Mouse (Mus musculus) liver, postnatal 0 days (tissue): Measurements from ENCODE around the gene Bmpr2. TPM values are rescaled to one million over a fixed set of nuclear protein-coding genes. Genes with fewer than 3 reads are reported as not detected.
A peak's percentile ranks its signal among the peaks of the same experiment; 100 is the strongest.

Experiments
- ATAC-seq: fragments of 200-750 bp; cut with Nextera tagmentation; 2 replicates; pipeline ENCODE4 v1.8.0; 2017; ENCODE audit warnings: mild to moderate bottlenecking, moderate library complexity
- DNase-seq: peaks from one replicate; pipeline ENCODE4 v3.0.0-alpha.2; 2016
- H3K27ac ChIP-seq: fragments of 300-500 bp; sonication (generic); 2 replicates; pipeline ENCODE4 v1.5.1; 2014; ENCODE audit warnings: antibody characterized with exemption, moderate library complexity, mild to moderate bottlenecking, low read depth
- H3K27me3 ChIP-seq: fragments of 300-500 bp; sonication (generic); 2 replicates; pipeline ENCODE4 v1.6.1; 2014; ENCODE audit warnings: low read length, control low read depth, mixed read lengths; ENCODE audit not compliant: insufficient read depth
- H3K36me3 ChIP-seq: fragments of 300-500 bp; sonication (generic); replicated peaks from 2 replicates; pipeline ENCODE4 v1.6.1; 2014; ENCODE audit warnings: mild to moderate bottlenecking, control low read depth, low read length, moderate library complexity, mixed read lengths; ENCODE audit not compliant: insufficient read depth
- H3K4me1 ChIP-seq: fragments of 300-500 bp; sonication (generic); 2 replicates; pipeline ENCODE4 v1.6.1; 2014; ENCODE audit warnings: antibody characterized with exemption, mild to moderate bottlenecking, control low read depth; ENCODE audit not compliant: insufficient read depth
- H3K4me2 ChIP-seq: fragments of 300-500 bp; sonication (generic); 2 replicates; pipeline ENCODE4 v1.6.1; 2014; ENCODE audit warnings: low read depth, mild to moderate bottlenecking, low read length, moderate library complexity, mixed read lengths
- H3K4me3 ChIP-seq: fragments of 300-500 bp; sonication (generic); 2 replicates; pipeline ENCODE4 v1.5.1; 2014; ENCODE audit warnings: low read depth, low read length
- H3K9ac ChIP-seq: fragments of 300-500 bp; sonication (generic); replicated peaks from 2 replicates; pipeline ENCODE4 v1.6.1; 2014; ENCODE audit warnings: mild to moderate bottlenecking, moderate library complexity
- H3K9me3 ChIP-seq: fragments of 300-500 bp; sonication (generic); 2 replicates; pipeline ENCODE4 v1.6.1; 2016; ENCODE audit warnings: mild to moderate bottlenecking, control low read depth, low read length, mixed read lengths
- CTCF ChIP-seq: sonication (generic); IDR thresholded peaks from 2 replicates; pipeline ENCODE4 v1.5.1; 2016; ENCODE audit warnings: antibody characterized with exemption, low read depth
- EP300 ChIP-seq: IDR thresholded peaks from 2 replicates; pipeline ENCODE4 v1.6.1; 2016; ENCODE audit warnings: antibody characterized with exemption, low read depth, mild to moderate bottlenecking
- WGBS: fragments of 180-500 bp; shearing (Covaris S2); extraction: QIAGEN DNeasy Blood & Tissue Kit; methylation state at CpG from one replicate; pipeline ENCODE4 v1.1.7; 2014; ENCODE audit not compliant: insufficient replicate concordance; 5-methylcytosine and 5-hydroxymethylcytosine counted together
- polyA plus RNA-seq: library from polyadenylated mRNA; unstranded; fragments of >200 nt; fragmentation: Nextera tagmentation; extraction: Ambion mirVana; gene quantifications from 2 replicates; pipeline ENCODE4 v1.2.1, GENCODE M21; 2015

Bmpr2 gene
- polyA plus RNA-seq = 1.6 and 1.8 TPM in 2 replicates

- peak within 1 kb of the TSS; percentile 90 for H3K4me2 ChIP-seq
- H3K27me3 ChIP-seq = no peaks in the 10 kb centered on the region
- DNase-seq = peak; percentile 93
- 1% methylated on average over 64 of the region's 75 CpGs for WGBS
- no peaks in the 10 kb centered on the region for H3K36me3 ChIP-seq
- peak within 1 kb of the TSS; percentile 91 for H3K27ac ChIP-seq
- peak; percentile 90 for ATAC-seq
- H3K9me3 ChIP-seq = no peaks in the 10 kb centered on the region
- TF ChIP-seq EP300 (no peak), CTCF (peak; percentile 37)
- H3K4me1 ChIP-seq = peaks cover 12% of the 10 kb centered on the region
- H3K9ac ChIP-seq = peak within 1 kb of the TSS; percentile 88
- peak within 1 kb of the TSS; percentile 72 for H3K4me3 ChIP-seq
These were observed at the start of gene Bmpr2 for GRCm38 (mm10) chr1:59763164-59763768. Gene Bmpr2 (plus strand): TSS chr1:59763400.

- peak; percentile 43 for ATAC-seq
- no peaks in the 10 kb centered on the region for H3K27me3 ChIP-seq
- 28% methylated on average over 4 of the region's 4 CpGs for WGBS
- DNase-seq = no peak
- no peak overlapping the region for H3K4me3 ChIP-seq
- no peak overlapping the region for H3K27ac ChIP-seq
- peaks cover 12% of the 10 kb centered on the region for H3K36me3 ChIP-seq
- TF ChIP-seq EP300 (0 out of 2 replicates have a peak, but pooled peaks have one; percentile 7), CTCF (peak; percentile 65)
- no peak overlapping the region for H3K9ac ChIP-seq
- H3K4me2 ChIP-seq = no peak overlapping the region
- H3K4me1 ChIP-seq = no peaks in the 10 kb centered on the region
- H3K9me3 ChIP-seq = no peaks in the 10 kb centered on the region
These were observed 43.3 kb upstream of the Bmpr2 start for GRCm38 (mm10) chr1:59719900-59720299.

DNA sequence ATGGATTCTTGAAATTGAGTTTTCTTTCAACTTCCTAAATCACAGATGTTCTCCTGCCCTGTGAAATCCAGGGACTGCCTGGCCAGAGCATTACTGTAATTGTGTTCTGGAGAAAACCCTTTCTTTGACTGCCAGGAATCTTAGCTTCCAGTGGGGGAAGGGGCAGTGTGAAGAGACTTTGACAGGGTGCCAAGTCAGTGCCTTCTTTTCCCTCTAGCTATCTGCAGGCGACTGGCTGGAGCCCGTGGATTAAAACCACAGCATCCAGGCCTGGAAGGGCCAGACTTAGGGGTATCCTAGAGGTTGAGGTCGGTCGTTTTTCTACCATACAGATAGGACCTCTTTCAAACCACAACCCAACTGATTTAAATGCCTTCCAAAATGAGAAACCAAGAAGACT lies 37.5 kb upstream of the Bmpr2 start:
- H3K4me2 ChIP-seq = no peak overlapping the region
- H3K27ac ChIP-seq = no peak overlapping the region
- no peaks in the 10 kb centered on the region for H3K36me3 ChIP-seq
- 46% methylated on average over 4 of the region's 4 CpGs for WGBS
- no peaks in the 10 kb centered on the region for H3K9me3 ChIP-seq
- H3K4me3 ChIP-seq = no peak overlapping the region
- ATAC-seq (no peak), DNase-seq (no peak)
- H3K9ac ChIP-seq = no peak overlapping the region
- TF ChIP-seq EP300 (no peak), CTCF (no peak)
- H3K4me1 ChIP-seq = no peaks in the 10 kb centered on the region
- no peaks in the 10 kb centered on the region for H3K27me3 ChIP-seq

DNA sequence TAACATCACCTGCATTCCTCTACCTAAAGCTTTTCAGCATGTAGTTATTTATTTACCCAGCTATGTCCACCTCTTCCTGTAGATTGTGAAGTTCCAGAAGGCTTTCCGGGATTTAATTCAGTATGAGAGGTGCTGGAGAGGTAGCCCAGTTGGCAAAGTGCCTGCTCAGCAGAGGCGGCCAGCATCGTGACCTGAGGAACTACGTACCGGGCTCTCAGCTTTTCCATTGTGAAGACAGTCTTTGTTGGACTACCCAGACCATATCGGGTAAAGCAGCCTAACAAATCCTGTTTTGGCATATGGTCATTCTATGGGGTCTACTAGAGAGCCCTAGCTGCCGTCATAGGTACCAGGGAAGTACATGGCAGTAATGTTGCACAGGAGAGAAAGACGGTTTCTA lies 33.1 kb upstream of the Bmpr2 start:
- H3K4me2 ChIP-seq = no peak overlapping the region
- no peak overlapping the region for H3K4me3 ChIP-seq
- WGBS = 83% methylated on average over 8 of the region's 8 CpGs
- no peak for DNase-seq
- H3K4me1 ChIP-seq = no peaks in the 10 kb centered on the region
- ATAC-seq = no peak
- TF ChIP-seq CTCF (no peak), EP300 (no peak)
- H3K9ac ChIP-seq = no peak overlapping the region
- H3K27me3 ChIP-seq = no peaks in the 10 kb centered on the region
- H3K9me3 ChIP-seq = no peaks in the 10 kb centered on the region
- H3K27ac ChIP-seq = no peak overlapping the region
- H3K36me3 ChIP-seq = no peaks in the 10 kb centered on the region

DNA sequence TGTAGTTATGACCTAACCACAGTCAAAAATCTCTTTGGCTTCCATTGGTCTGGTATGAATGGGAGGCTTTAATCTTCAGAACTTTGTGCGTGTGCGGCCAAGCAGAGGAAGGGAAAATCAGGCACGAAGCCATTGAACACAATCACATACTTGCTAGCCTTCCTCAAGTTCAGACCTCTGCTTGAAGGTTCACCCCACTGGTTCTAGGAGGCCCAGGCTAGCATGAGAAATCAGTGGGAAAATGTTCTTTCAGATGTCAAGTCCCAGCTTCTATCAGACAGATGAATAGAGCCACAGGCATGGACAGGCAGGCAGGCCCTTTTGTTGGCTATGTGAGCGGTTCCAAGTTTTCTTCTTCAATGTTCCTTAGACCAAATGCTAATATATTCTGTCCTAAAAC lies 32.5 kb upstream of the Bmpr2 start:
- Histone ChIP-seq H3K36me3 (no peaks in the 10 kb centered on the region), H3K9ac (no peak overlapping the region), H3K4me2 (no peak overlapping the region), H3K4me1 (no peaks in the 10 kb centered on the region), H3K9me3 (no peaks in the 10 kb centered on the region), H3K27ac (no peak overlapping the region), H3K27me3 (no peaks in the 10 kb centered on the region), H3K4me3 (no peak overlapping the region)
- DNase-seq = no peak
- TF ChIP-seq EP300 (no peak), CTCF (no peak)
- ATAC-seq = no peak
- WGBS = 85% methylated on average over 4 of the region's 4 CpGs

- H3K36me3 ChIP-seq = no peaks in the 10 kb centered on the region
- H3K4me2 ChIP-seq = no peak overlapping the region
- H3K4me1 ChIP-seq = no peaks in the 10 kb centered on the region
- no peak overlapping the region for H3K9ac ChIP-seq
- H3K27me3 ChIP-seq = no peaks in the 10 kb centered on the region
- DNase-seq = no peak
- no peak overlapping the region for H3K4me3 ChIP-seq
- 64% methylated on average over 6 of the region's 6 CpGs for WGBS
- H3K27ac ChIP-seq = no peak overlapping the region
- TF ChIP-seq EP300 = no peak
- TF ChIP-seq CTCF = no peak
- no peaks in the 10 kb centered on the region for H3K9me3 ChIP-seq
- ATAC-seq = no peak
These were observed 29.1 kb upstream of the Bmpr2 start for GRCm38 (mm10) chr1:59734076-59734475.
